Mouse (Mus musculus) C2C12 (cell line): ENCODE measurements around the gene BC005561.

Source experiments
- CEBPB ChIP-seq: IDR thresholded peaks from one replicate; pipeline ENCODE4 v1.6.1; 2011; ENCODE audit warnings: low read depth, mild to moderate bottlenecking, control low read depth, moderate library complexity
- CTCF ChIP-seq: IDR thresholded peaks from one replicate; pipeline ENCODE4 v1.5.1; 2011; ENCODE audit not compliant: control insufficient read depth, insufficient read depth, insufficient read length
- MAX ChIP-seq: IDR thresholded peaks from one replicate; pipeline ENCODE4 v1.6.1; 2011; ENCODE audit warnings: mild to moderate bottlenecking, control low read depth
- MYOD1 ChIP-seq: IDR thresholded peaks from one replicate; pipeline ENCODE4 v1.6.1; 2011; ENCODE audit warnings: low read depth; ENCODE audit not compliant: control insufficient read depth, insufficient read length
- USF1 ChIP-seq: IDR thresholded peaks from one replicate; pipeline ENCODE4 v1.6.1; 2011; ENCODE audit warnings: low read depth, mild to moderate bottlenecking, control low read depth, moderate library complexity

GRCm38 (mm10) chr5:104466816-104467215 is 41.3 kb upstream of the BC005561 start:
- TF ChIP-seq CTCF (no peak), CEBPB (no peak), USF1 (no peak), MAX (no peak), MYOD1 (no peak)
